Mouse (Mus musculus) embryonic fibroblast, embryonic 13.5 days (primary cell): ENCODE measurements around the gene Cnfn.

ENCODE experiments used
- CTCF ChIP-seq: IDR thresholded peaks from 2 replicates; pipeline ENCODE4 v1.5.1; 2011; ENCODE audit warnings: mild to moderate bottlenecking, control low read depth, low read length, moderate library complexity, borderline replicate concordance; ENCODE audit not compliant: insufficient read depth
- POLR2A ChIP-seq: IDR thresholded peaks from 2 replicates; pipeline ENCODE4 v1.6.1; 2011; ENCODE audit warnings: low read depth, mild to moderate bottlenecking, control low read depth, low read length, moderate library complexity

DNA sequence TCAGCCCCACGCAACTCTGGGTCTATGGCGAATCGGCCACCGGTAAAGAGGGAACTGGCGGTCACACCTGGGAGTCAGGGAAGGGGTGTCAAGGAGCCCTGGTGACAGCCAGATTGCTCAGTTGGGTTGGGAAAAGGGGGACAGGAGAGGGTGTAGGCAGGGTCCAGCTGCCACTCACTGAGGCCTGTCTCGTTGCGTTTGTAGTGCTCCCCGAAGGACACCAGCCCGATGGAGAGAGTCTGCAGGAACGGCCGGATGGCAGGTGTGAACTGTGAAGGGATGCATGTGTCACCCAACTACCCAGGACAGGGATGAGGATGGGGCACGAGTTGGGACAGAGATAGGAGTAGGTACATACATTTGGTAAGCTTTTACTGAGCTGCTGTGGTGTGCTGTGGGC, 15.7 kb upstream of the Cnfn start:
- no peak for TF ChIP-seq POLR2A
- no peak for TF ChIP-seq CTCF
